In the genomic region with DNA sequence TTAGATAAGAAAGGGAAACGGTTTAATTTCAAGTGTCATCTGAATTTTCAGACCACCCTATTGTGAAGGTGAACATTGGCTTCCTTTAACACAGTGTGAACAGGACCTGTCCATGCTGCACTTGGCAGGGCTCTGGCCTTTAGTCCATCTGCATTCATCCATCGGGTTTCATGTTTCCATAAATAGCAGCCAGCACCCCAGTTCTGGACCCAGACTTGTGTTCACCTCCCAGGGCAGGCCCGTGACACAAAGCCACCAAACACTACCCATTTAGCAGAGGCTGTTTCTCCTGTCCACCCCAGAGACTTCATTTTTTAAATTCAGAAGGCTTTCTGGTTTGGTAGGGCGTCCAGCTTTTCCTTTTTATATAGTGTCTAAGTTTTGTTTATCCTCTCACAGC, we compare ENCODE assay signal across 12 mouse cellular contexts.
"Had no signal": no experiment of that assay in that cellular context is flagged by ENCODE, and none has a peak within 500 bp of the region (broad histone marks: within the 10 kb centered on the region; RNA-seq: fewer than 3 reads in every experiment).

No protein-coding gene starts in this region.

- DNase-seq: cerebellum, adult 8-10 months; cerebellum, adult 9-10 months; cerebellum, postnatal 36 days; embryo, embryonic 11 days; forebrain, postnatal 0 days; gastrocnemius, adult 2 months; gastrocnemius, postnatal 10 days; gastrocnemius, postnatal 14 days; gastrocnemius, postnatal 25 days; gastrocnemius, postnatal 36 days; heart, adult 18-20 months; heart, adult 2 months had no signal
